Mouse (Mus musculus) embryonic facial prominence, embryonic 14.5 days (tissue): ENCODE data around the gene Cdc14b. TPM values are rescaled to one million over a fixed set of nuclear protein-coding genes. Genes with fewer than 3 reads are reported as not detected.

Source experiments
- ATAC-seq: fragments of 200-750 bp; cut with Nextera tagmentation; 2 replicates; pipeline ENCODE4 v1.8.0; 2017; ENCODE audit warnings: low read depth, moderate number of reproducible peaks, moderate TSS enrichment
- DNase-seq: peaks from one replicate; pipeline ENCODE4 v3.0.0-alpha.2; 2015; ENCODE audit warnings: low spot score
- H3K27ac ChIP-seq: fragments of 300-500 bp; sonication (generic); replicated peaks from 2 replicates; pipeline ENCODE4 v1.5.1; 2014; ENCODE audit warnings: low read depth, mild to moderate bottlenecking, low read length, moderate library complexity
- H3K27me3 ChIP-seq: fragments of 300-500 bp; sonication (generic); replicated peaks from 2 replicates; pipeline ENCODE4 v1.6.1; 2014; ENCODE audit warnings: low read length; ENCODE audit not compliant: control insufficient read depth, insufficient read depth
- H3K36me3 ChIP-seq: fragments of 300-500 bp; sonication (generic); 2 replicates; pipeline ENCODE4 v1.6.1; 2014; ENCODE audit warnings: low read length, mixed read lengths; ENCODE audit not compliant: control insufficient read depth, insufficient read depth
- H3K4me1 ChIP-seq: fragments of 300-500 bp; sonication (generic); 2 replicates; pipeline ENCODE4 v1.6.1; 2014; ENCODE audit warnings: antibody characterized with exemption, low read length; ENCODE audit not compliant: control insufficient read depth, insufficient read depth
- H3K4me2 ChIP-seq: fragments of 300-500 bp; sonication (generic); 2 replicates; pipeline ENCODE4 v1.6.1; 2014; ENCODE audit warnings: low read depth, mild to moderate bottlenecking, low read length, moderate library complexity, mixed read lengths
- H3K4me3 ChIP-seq: fragments of 300-500 bp; sonication (generic); 2 replicates; pipeline ENCODE4 v1.5.1; 2014; ENCODE audit warnings: low read depth, mild to moderate bottlenecking, low read length
- H3K9ac ChIP-seq: fragments of 300-500 bp; sonication (generic); 2 replicates; pipeline ENCODE4 v1.6.1; 2014; ENCODE audit warnings: low read depth, mild to moderate bottlenecking, low read length, moderate library complexity, mixed read lengths
- H3K9me3 ChIP-seq: fragments of 300-500 bp; sonication (generic); 2 replicates; pipeline ENCODE4 v1.6.1; 2016; ENCODE audit warnings: low read length; ENCODE audit not compliant: control insufficient read depth
- WGBS: fragments of 180-500 bp; shearing (Covaris S2); extraction: QIAGEN DNeasy Blood & Tissue Kit; methylation state at CpG from one replicate; pipeline ENCODE4 v1.1.7; 2014; 5-methylcytosine and 5-hydroxymethylcytosine counted together
- polyA plus RNA-seq: library from polyadenylated mRNA; unstranded; fragments of >200 nt; fragmentation: Nextera tagmentation; extraction: Ambion mirVana; gene quantifications from 2 replicates; pipeline ENCODE4 v1.2.1, GENCODE M21; 2014

The Cdc14b gene
- polyA plus RNA-seq, 1 experiment from 2014 or later, result 14.7 TPM

DNA sequence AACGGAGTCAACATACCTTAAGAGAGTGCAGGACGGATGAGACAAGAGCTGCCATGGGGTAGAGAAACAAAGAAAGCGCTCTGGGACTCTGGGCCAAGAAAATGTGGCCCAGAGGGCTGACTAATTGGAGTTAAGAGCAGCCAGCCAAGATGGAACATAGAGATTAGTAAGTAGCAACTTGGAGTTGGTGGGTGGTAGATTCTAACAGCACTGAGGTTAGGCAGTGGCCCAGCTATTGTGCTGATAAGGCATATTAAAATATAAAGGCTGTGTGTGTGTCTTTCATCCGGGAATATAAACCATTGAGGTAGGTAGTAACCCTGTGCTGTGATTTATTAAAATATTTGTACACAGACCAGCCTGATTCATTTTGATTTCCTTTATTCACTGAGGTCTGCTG is 11.2 kb upstream of the Cdc14b start:
- no peak overlapping the region for H3K4me2 ChIP-seq
- 0 out of 2 replicates have a peak, but pooled peaks cover 6% of the 10 kb centered on the region for H3K36me3 ChIP-seq
- H3K9ac ChIP-seq, result no peak overlapping the region
- ATAC-seq (0 out of 2 replicates have a peak, but pooled peaks have one; percentile 15), DNase-seq (no peak)
- no peak overlapping the region for H3K4me3 ChIP-seq
- H3K4me1 ChIP-seq, result no peaks in the 10 kb centered on the region
- no peaks in the 10 kb centered on the region for H3K27me3 ChIP-seq
- H3K9me3 ChIP-seq, result no peaks in the 10 kb centered on the region
- no peak overlapping the region for H3K27ac ChIP-seq
- 48% methylated on average over 4 of the region's 4 CpGs for WGBS

DNA sequence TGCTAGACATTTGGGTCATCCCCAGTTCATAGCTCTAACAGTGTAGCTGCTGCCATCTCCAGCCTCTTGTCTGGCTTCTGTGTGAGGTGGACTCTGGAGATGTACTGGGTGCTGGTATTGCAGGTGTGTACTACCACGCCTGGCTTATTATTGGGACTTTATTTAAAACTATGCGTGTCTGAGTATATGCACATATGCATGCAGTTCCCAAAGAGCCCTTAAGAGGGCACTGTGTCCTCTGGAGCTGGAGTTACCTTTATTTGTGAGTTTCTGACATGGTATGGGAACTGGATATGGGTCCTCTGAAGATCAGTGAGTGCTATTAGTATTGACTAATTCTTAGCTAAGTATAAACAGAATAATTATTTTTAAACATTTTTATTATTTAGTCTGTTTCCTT is 9.6 kb upstream of the Cdc14b start:
- H3K4me1 ChIP-seq, result no peaks in the 10 kb centered on the region
- ATAC-seq (no peak), DNase-seq (no peak)
- 96% methylated on average over 2 of the region's 2 CpGs for WGBS
- no peaks in the 10 kb centered on the region for H3K9me3 ChIP-seq
- H3K9ac ChIP-seq, result no peak overlapping the region
- no peak overlapping the region for H3K4me3 ChIP-seq
- H3K4me2 ChIP-seq, result no peak overlapping the region
- no peaks in the 10 kb centered on the region for H3K27me3 ChIP-seq
- no peaks in the 10 kb centered on the region for H3K36me3 ChIP-seq
- H3K27ac ChIP-seq, result no peak overlapping the region

GRCm38 (mm10) chr13:64280940-64281339 is 5.8 kb upstream of the Cdc14b start:
- Histone ChIP-seq H3K4me2 (no peak overlapping the region), H3K27ac (no peak overlapping the region), H3K9ac (no peak overlapping the region), H3K36me3 (no peaks in the 10 kb centered on the region), H3K27me3 (no peaks in the 10 kb centered on the region), H3K4me3 (no peak overlapping the region), H3K9me3 (no peaks in the 10 kb centered on the region), H3K4me1 (no peaks in the 10 kb centered on the region)
- 86% methylated on average over 5 of the region's 5 CpGs for WGBS
- DNase-seq, result no peak
- ATAC-seq, result no peak

DNA sequence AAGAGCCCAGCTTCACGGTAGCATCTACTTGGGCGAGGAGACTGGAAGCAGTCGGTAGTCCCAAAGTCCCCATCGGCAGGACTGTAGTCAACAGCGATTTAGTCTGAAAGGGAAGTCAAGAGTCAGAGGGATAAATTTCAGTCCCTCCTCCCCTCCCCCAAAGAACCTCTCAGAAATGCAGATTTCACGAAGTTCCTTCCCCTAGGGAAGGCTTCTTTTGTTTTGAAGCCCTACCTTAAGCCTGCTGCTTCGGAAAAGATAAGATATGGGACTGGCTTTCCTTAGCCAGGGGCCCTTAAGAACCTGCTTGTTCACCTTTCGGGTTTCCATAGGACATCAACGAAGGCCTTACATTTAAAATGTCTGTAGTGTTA is 651 bp upstream of the Cdc14b start:
- Histone ChIP-seq H3K9ac (peak overlapping the region; percentile 78), H3K4me2 (peak overlapping the region; percentile 99), H3K9me3 (no peaks in the 10 kb centered on the region), H3K4me3 (peak overlapping the region; percentile 85), H3K27ac (no peak overlapping the region), H3K36me3 (no peaks in the 10 kb centered on the region), H3K27me3 (no peaks in the 10 kb centered on the region), H3K4me1 (no peaks in the 10 kb centered on the region; the same call in 1 of the 2 replicates)
- 15% methylated on average over 9 of the region's 9 CpGs for WGBS
- ATAC-seq (no peak), DNase-seq (no peak)

DNA sequence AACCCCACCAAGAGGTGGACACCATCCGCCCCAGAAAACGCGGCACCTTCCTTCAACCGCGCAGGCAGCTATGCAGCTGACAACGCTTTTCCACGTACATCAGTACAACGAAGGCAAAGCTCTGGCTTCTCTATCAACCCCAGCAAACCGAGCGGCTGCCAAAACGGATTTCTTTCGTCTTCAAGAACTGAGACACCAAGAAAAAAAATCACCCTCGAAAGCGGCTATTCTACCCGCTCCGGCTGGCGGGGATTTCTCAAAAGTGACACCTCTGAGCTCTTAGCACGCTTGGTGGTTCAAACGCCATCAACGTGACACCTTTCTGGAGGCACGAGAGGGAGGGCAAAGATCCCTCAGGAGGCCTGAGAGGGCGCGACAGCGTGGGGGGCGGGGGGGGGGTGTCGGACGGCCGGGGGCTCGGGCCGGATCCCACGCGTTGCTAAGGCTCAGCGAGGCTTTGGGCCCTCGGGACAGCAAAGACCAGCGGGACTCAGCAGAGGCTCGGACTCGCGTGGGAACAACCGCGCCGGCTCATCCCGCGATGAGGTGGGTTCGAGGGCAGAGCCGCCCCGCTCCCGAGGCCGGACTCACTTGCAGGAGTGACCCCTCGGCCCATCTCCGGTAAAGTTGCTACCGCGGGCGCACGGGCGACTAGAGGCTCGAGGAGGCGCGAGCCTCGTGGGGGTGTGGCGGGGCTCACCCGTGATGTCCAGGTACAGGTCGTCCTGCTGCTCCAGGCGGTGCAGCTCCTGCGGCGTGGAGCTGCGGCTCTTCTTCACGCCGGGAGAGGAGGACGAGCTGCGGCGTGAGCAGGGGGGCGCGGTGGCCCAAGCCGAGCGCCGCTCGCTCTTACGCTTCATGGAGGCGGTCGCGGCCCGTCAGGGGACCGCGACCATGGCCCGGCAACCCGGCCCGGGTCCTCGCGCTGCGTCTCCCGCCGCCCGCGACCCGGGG is 922 bp downstream of the Cdc14b start:
- ATAC-seq (peak; percentile 73), DNase-seq (peak; percentile 76)
- Histone ChIP-seq H3K4me2 (peak overlapping the region; percentile 99), H3K9ac (peak overlapping the region; percentile 78), H3K27me3 (no peaks in the 10 kb centered on the region), H3K36me3 (no peaks in the 10 kb centered on the region), H3K27ac (no peak overlapping the region), H3K9me3 (no peaks in the 10 kb centered on the region), H3K4me1 (no peaks in the 10 kb centered on the region; the same call in 1 of the 2 replicates), H3K4me3 (peak overlapping the region; percentile 85)
- under 1% methylated on average over 43 of the region's 95 CpGs for WGBS

DNA sequence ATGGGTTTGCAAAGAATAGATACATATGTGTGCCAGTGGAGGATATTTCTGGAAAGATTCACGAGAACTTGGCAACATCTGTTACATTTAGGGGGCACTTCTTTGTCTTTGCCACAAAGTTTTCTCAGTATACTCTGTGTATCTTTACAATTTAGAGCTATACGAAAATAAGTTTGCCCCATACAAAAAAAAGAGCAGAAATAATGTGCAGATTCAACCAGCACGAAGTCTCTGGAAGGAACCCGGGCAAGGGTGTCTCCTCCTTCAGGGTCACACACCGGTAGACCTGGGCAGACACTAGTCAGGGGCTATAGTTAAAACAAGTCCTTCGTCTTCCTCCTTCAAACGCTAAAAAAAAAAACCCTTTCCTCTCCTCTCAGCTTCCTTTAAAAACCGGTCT is 1.7 kb downstream of the Cdc14b start:
- no peaks in the 10 kb centered on the region for H3K27me3 ChIP-seq
- H3K4me2 ChIP-seq, result peak overlapping the region; percentile 99
- H3K36me3 ChIP-seq, result no peaks in the 10 kb centered on the region
- DNase-seq (no peak), ATAC-seq (no peak)
- WGBS, result 35% methylated on average over 8 of the region's 8 CpGs
- no peaks in the 10 kb centered on the region for H3K9me3 ChIP-seq
- H3K4me1 ChIP-seq, result no peaks in the 10 kb centered on the region; the same call in 1 of the 2 replicates
- H3K9ac ChIP-seq, result no peak overlapping the region; the same call in 1 of the 2 replicates
- H3K4me3 ChIP-seq, result peak overlapping the region; percentile 85
- H3K27ac ChIP-seq, result no peak overlapping the region

- no peaks in the 10 kb centered on the region for H3K36me3 ChIP-seq
- H3K4me3 ChIP-seq, result no peak overlapping the region
- ATAC-seq (no peak), DNase-seq (no peak)
- H3K9ac ChIP-seq, result no peak overlapping the region
- H3K9me3 ChIP-seq, result no peaks in the 10 kb centered on the region
- H3K27me3 ChIP-seq, result no peaks in the 10 kb centered on the region
- no peak overlapping the region for H3K4me2 ChIP-seq
- H3K4me1 ChIP-seq, result no peaks in the 10 kb centered on the region
- H3K27ac ChIP-seq, result no peak overlapping the region
- WGBS, result 78% methylated on average over 4 of the region's 4 CpGs
These were observed 6.7 kb downstream of the Cdc14b start for GRCm38 (mm10) chr13:64268384-64268783.

- H3K27ac ChIP-seq, result no peak overlapping the region
- H3K4me3 ChIP-seq, result no peak overlapping the region
- DNase-seq, result no peak
- H3K9ac ChIP-seq, result no peak overlapping the region
- WGBS, result 32% methylated on average over 9 of the region's 9 CpGs
- ATAC-seq, result 0 out of 2 replicates have a peak, but pooled peaks have one; percentile 12
- no peaks in the 10 kb centered on the region for H3K27me3 ChIP-seq
- H3K36me3 ChIP-seq, result no peaks in the 10 kb centered on the region
- no peaks in the 10 kb centered on the region for H3K4me1 ChIP-seq
- H3K4me2 ChIP-seq, result no peak overlapping the region
- no peaks in the 10 kb centered on the region for H3K9me3 ChIP-seq
These were observed 7.9 kb downstream of the Cdc14b start for GRCm38 (mm10) chr13:64267151-64267550.
